ENCODE assay signal across 35 mouse cellular contexts in the genomic region with DNA sequence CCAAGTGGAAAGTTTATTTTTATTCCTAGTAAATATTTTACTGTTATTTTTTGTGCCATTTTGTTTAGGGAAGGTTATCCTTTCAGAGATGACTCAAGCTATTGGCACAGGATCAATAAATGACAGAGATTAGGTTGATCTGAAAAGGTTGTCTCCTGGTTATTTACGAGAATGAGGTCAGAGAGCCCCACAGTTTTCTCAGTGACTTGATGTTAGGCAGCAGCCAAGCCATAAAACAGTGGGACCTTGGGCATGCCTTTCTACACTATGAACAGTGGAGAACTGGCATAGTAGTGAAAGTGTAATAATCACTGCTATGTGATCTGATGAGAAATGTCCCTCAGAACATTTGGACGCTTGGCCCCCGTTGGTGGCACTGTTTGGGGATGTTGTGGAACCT. TPM values are rescaled to one million over a fixed set of nuclear protein-coding genes. Genes with fewer than 3 reads are reported as not detected.
"Had no signal": no experiment of that assay in that cellular context is flagged by ENCODE, and none has a peak within 500 bp of the region (broad histone marks: within the 10 kb centered on the region; RNA-seq: fewer than 3 reads in every experiment).

No protein-coding gene starts in this region.

- H3K9me3 ChIP-seq: heart, embryonic 15.5 days; hindbrain, embryonic 13.5 days; hindbrain, embryonic 15.5 days; kidney, embryonic 15.5 days; limb, embryonic 10.5 days; limb, embryonic 12.5 days; liver, embryonic 13.5 days; liver, embryonic 15.5 days had no signal

- H3K36me3 ChIP-seq: heart, embryonic 13.5 days; heart, embryonic 15.5 days; hindbrain, embryonic 13.5 days; hindbrain, embryonic 15.5 days; kidney, embryonic 15.5 days; limb, embryonic 10.5 days; limb, embryonic 12.5 days; liver, embryonic 13.5 days; liver, embryonic 15.5 days had no signal

- DNase-seq: gastrocnemius, adult 2 months; gastrocnemius, postnatal 10 days; gastrocnemius, postnatal 36 days; heart, adult 11 months; heart, adult 2 months; heart, postnatal 14 days; heart, postnatal 36 days; kidney, adult 11 months; kidney, adult 2 months; kidney, adult 9 months; kidney, postnatal 10 days; kidney, postnatal 25 days; kidney, postnatal 4 days; liver; liver, embryonic 13.5 days; liver, postnatal 0 days had no signal

- H3K9ac ChIP-seq: heart, embryonic 13.5 days; heart, embryonic 15.5 days; hindbrain, embryonic 13.5 days; hindbrain, embryonic 15.5 days; kidney, embryonic 15.5 days; limb, embryonic 12.5 days; liver, embryonic 13.5 days; liver, embryonic 15.5 days; liver, postnatal 0 days had no signal

- H3K4me1 ChIP-seq: heart, embryonic 13.5 days; heart, embryonic 15.5 days; hindbrain, embryonic 13.5 days; hindbrain, embryonic 15.5 days; kidney, embryonic 15.5 days; limb, embryonic 10.5 days; limb, embryonic 12.5 days had no signal

- H3K4me3 ChIP-seq: gastrocnemius, adult 2 months; heart, adult 2 months; heart, embryonic 13.5 days; heart, embryonic 15.5 days; hindbrain, embryonic 13.5 days; hindbrain, embryonic 15.5 days; kidney, embryonic 15.5 days; layer of hippocampus, adult 2 months; left cerebral cortex, adult 2 months; limb, embryonic 10.5 days; limb, embryonic 12.5 days; liver, embryonic 13.5 days; liver, embryonic 15.5 days had no signal

- H3K4me2 ChIP-seq: heart, embryonic 11.5 days; heart, embryonic 13.5 days; heart, embryonic 15.5 days; hindbrain, embryonic 13.5 days; hindbrain, embryonic 15.5 days; kidney, embryonic 15.5 days; limb, embryonic 12.5 days; liver, embryonic 11.5 days; liver, embryonic 13.5 days; liver, embryonic 15.5 days had no signal

- H3K27ac ChIP-seq: gastrocnemius, adult 2 months; heart, adult 2 months; heart, embryonic 13.5 days; heart, embryonic 15.5 days; hindbrain, embryonic 13.5 days; hindbrain, embryonic 15.5 days; hindbrain, postnatal 0 days; kidney, embryonic 15.5 days; layer of hippocampus, adult 2 months; left cerebral cortex, adult 2 months; limb, embryonic 10.5 days; limb, embryonic 12.5 days; liver, embryonic 13.5 days; liver, embryonic 15.5 days had no signal

- ATAC-seq: hindbrain, postnatal 0 days; intestine, embryonic 16.5 days; liver, postnatal 0 days had no signal

- H3K27me3 ChIP-seq: heart, embryonic 13.5 days; hindbrain, embryonic 13.5 days; hindbrain, embryonic 15.5 days; kidney, embryonic 15.5 days; limb, embryonic 12.5 days; liver, embryonic 13.5 days had no signal

RNA-seq across cellular contexts. Expression of a gene that starts 22.9 kb away (rescaled TPM):
- total RNA-seq: gastrocnemius, adult 2 months; gastrocnemius, postnatal 36 days; heart, postnatal 14 days; hindbrain, postnatal 0 days; layer of hippocampus, adult 2 months; layer of hippocampus, postnatal 10 days; left cerebral cortex, adult 2 months; left cerebral cortex, postnatal 14 days; left cerebral cortex, postnatal 36 days had no signal
- polyA plus RNA-seq: heart, adult 2 months; heart, postnatal 0 days; hindbrain, embryonic 11.5 days; hindbrain, embryonic 13.5 days; hindbrain, embryonic 15.5 days; hindbrain, postnatal 0 days; kidney, adult 2 months had no signal
